In the genomic region with DNA sequence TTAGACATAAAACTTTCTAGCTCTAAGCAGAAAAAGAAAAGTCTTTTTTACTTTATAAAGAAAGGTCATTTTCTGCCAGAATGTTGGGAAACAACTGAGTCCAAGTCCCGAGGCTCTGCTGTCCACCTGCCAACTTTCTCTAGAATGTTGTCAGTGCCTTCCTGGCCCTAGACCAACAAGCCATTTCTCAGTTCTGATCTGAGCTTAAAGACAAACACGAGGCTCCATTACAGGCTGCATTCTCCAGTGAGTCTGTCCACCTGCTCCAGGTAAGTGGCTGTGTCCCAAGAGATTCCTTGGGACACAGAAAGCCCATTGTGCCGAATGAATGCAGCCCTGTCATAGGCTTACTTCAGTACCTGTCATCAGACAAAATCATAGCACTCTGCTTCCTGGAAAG, we compare ENCODE assay signal across 9 mouse cellular contexts. TPM values are rescaled to one million over a fixed set of nuclear protein-coding genes. Genes with fewer than 3 reads are reported as not detected.
DNase-seq lines count a peak whose midpoint lies in the region; ATAC-seq and TF ChIP-seq lines count a peak whose summit lies in the region.
"Had no signal": no experiment of that assay in that cellular context is flagged by ENCODE, and none has a peak within 500 bp of the region (broad histone marks: within the 10 kb centered on the region; RNA-seq: fewer than 3 reads in every experiment).

No protein-coding gene starts in this region.

- H3K36me3 ChIP-seq in heart, embryonic 11.5 days (ENCODE audit: control insufficient read depth, insufficient read depth, low read length): no peaks in the 10 kb centered on the region
- no peaks in the 10 kb centered on the region for H3K36me3 ChIP-seq in kidney, adult 2 months (ENCODE audit: control insufficient read depth, insufficient read depth, low read length)
- H3K36me3 ChIP-seq in hindbrain, embryonic 12.5 days: no peaks in the 10 kb centered on the region
- H3K36me3 ChIP-seq: midbrain, embryonic 12.5 days had no signal

- no peak for ATAC-seq in heart, embryonic 11.5 days (replicated peaks; ENCODE audit: insufficient number of reproducible peaks, low FRiP score, low TSS enrichment)
- ATAC-seq in hindbrain, embryonic 12.5 days (ENCODE audit: low FRiP score): no peak

- H3K9ac ChIP-seq in heart, embryonic 11.5 days (ENCODE audit: low read depth, low read length): no peak overlapping the region
- H3K9ac ChIP-seq in hindbrain, embryonic 12.5 days: no peak overlapping the region
- H3K9ac ChIP-seq: midbrain, embryonic 12.5 days had no signal

- H3K4me1 ChIP-seq in heart, embryonic 11.5 days (ENCODE audit: control insufficient read depth, insufficient read depth, low read length): no peaks in the 10 kb centered on the region
- H3K4me1 ChIP-seq in kidney, adult 2 months (ENCODE audit: control insufficient read depth, insufficient read depth, low read length): no peaks in the 10 kb centered on the region; the same call in 1 of the 2 replicates
- H3K4me1 ChIP-seq in hindbrain, embryonic 12.5 days: no peaks in the 10 kb centered on the region
- H3K4me1 ChIP-seq: midbrain, embryonic 12.5 days had no signal

- H3K4me3 ChIP-seq in heart, embryonic 11.5 days (ENCODE audit: low read depth, low read length): no peak overlapping the region
- no peak overlapping the region for H3K4me3 ChIP-seq in kidney, adult 2 months (ENCODE audit: insufficient read depth, low read depth, low read length)
- H3K4me3 ChIP-seq in hindbrain, embryonic 12.5 days: no peak overlapping the region
- H3K4me3 ChIP-seq: midbrain, embryonic 12.5 days had no signal

- TF ChIP-seq POLR2A in kidney, adult 2 months (IDR thresholded peaks at IDR 0.05; ENCODE audit: low read depth, low read length): no peak

- no peak overlapping the region for H3K4me2 ChIP-seq in heart, embryonic 11.5 days
- no peak overlapping the region for H3K4me2 ChIP-seq in hindbrain, embryonic 12.5 days (replicated peaks)
- H3K4me2 ChIP-seq: midbrain, embryonic 12.5 days had no signal

- H3K9me3 ChIP-seq in heart, embryonic 11.5 days (replicated peaks; ENCODE audit: control insufficient read depth, low read length): no peaks in the 10 kb centered on the region
- no peaks in the 10 kb centered on the region for H3K9me3 ChIP-seq in hindbrain, embryonic 12.5 days (replicated peaks)
- H3K9me3 ChIP-seq: midbrain, embryonic 12.5 days had no signal

- no peak for TF ChIP-seq CTCF in kidney, adult 2 months (conservative IDR thresholded peaks at IDR 0.05; ENCODE audit: insufficient read depth, insufficient read length, low read depth, low read length)

- WGBS in heart, embryonic 11.5 days (ENCODE audit: insufficient replicate concordance): 70% methylated on average over 3 of the region's 3 CpGs
- 17% methylated on average over 3 of the region's 3 CpGs for WGBS in kidney, adult 2 months
- WGBS in hindbrain, embryonic 12.5 days: 76% methylated on average over 3 of the region's 3 CpGs

- DNase-seq in heart, adult 18-20 months: peak; percentile 59 to 68
- peak; percentile 61 for DNase-seq in cerebellum, adult 8-10 months
- DNase-seq in kidney, adult 2 months: peak; percentile 78
- DNase-seq in lung, postnatal 36 days: peak; percentile 68
- no peak for DNase-seq in layer of hippocampus, adult 11-12 months (ENCODE audit: low spot score)
- no peak for DNase-seq in left cerebral cortex, adult 11 months (ENCODE audit: low spot score)

- H3K27me3 ChIP-seq in heart, embryonic 11.5 days (ENCODE audit: control insufficient read depth, insufficient read depth, low read length): no peaks in the 10 kb centered on the region
- no peaks in the 10 kb centered on the region for H3K27me3 ChIP-seq in kidney, adult 2 months (replicated peaks; ENCODE audit: control insufficient read depth, insufficient read depth, low read length)
- H3K27me3 ChIP-seq in hindbrain, embryonic 12.5 days: no peaks in the 10 kb centered on the region
- H3K27me3 ChIP-seq: midbrain, embryonic 12.5 days had no signal

- no peak overlapping the region for H3K27ac ChIP-seq in heart, embryonic 11.5 days (ENCODE audit: low read depth, low read length)
- H3K27ac ChIP-seq in kidney, adult 2 months (ENCODE audit: insufficient read depth, low read depth, low read length): no peak overlapping the region
- H3K27ac ChIP-seq in hindbrain, embryonic 12.5 days: no peak overlapping the region
- H3K27ac ChIP-seq: midbrain, embryonic 12.5 days had no signal

RNA-seq across cellular contexts. Expression of a gene that starts 15.3 kb away (rescaled TPM):
- total RNA-seq in heart, adult 18-20 months (2021): under 1 TPM; 0.41 to 0.55 TPM
- polyA plus RNA-seq in heart, embryonic 11.5 days (2014; fragmentation: Nextera tagmentation; extraction: Ambion mirVana): 1.2 and 1.6 TPM in 2 replicates
- polyA plus RNA-seq in kidney, adult 2 months (2012; rRNA removed): 0.23 and 0.27 TPM in 2 replicates
- 1.5 and 2.9 TPM in 2 replicates for polyA plus RNA-seq in hindbrain, embryonic 12.5 days (2016; fragmentation: Nextera tagmentation; extraction: Ambion mirVana)

RNA-seq across cellular contexts. Expression of a gene that starts 15.4 kb away (rescaled TPM):
- 100 to 1,000 TPM; 154 to 176 TPM for total RNA-seq in heart, adult 18-20 months (2021)
- polyA plus RNA-seq in heart, embryonic 11.5 days (2014; fragmentation: Nextera tagmentation; extraction: Ambion mirVana): 96.5 and 99.1 TPM in 2 replicates
- 125 and 126 TPM in 2 replicates for polyA plus RNA-seq in kidney, adult 2 months (2012; rRNA removed)
- 161 and 170 TPM in 2 replicates for polyA plus RNA-seq in hindbrain, embryonic 12.5 days (2016; fragmentation: Nextera tagmentation; extraction: Ambion mirVana)

RNA-seq across cellular contexts. Expression of a gene that starts 45.4 kb away (rescaled TPM):
- total RNA-seq in heart, adult 18-20 months (2021): 10 to 100 TPM; 13.0 to 20.1 TPM
- polyA plus RNA-seq in heart, embryonic 11.5 days (2014; fragmentation: Nextera tagmentation; extraction: Ambion mirVana): 39.5 and 44.0 TPM in 2 replicates
- polyA plus RNA-seq in kidney, adult 2 months (2012; rRNA removed): 16.7 and 20.0 TPM in 2 replicates
- 123 and 134 TPM in 2 replicates for polyA plus RNA-seq in hindbrain, embryonic 12.5 days (2016; fragmentation: Nextera tagmentation; extraction: Ambion mirVana)

Comparison
In these comparisons a context has a peak if more than half of its experiments do, and no peak if none do; other contexts are left out.
1. DNase-seq: peak in heart, adult 18-20 months (2 of 2), cerebellum, adult 8-10 months (single experiment), kidney, adult 2 months (single experiment) and lung, postnatal 36 days (single experiment); none in layer of hippocampus, adult 11-12 months (single experiment) and left cerebral cortex, adult 11 months (single experiment).